Mouse (Mus musculus) adrenal gland, postnatal 14 days (tissue): ENCODE data around the gene Slco3a1. TPM values are rescaled to one million over a fixed set of nuclear protein-coding genes. Genes with fewer than 3 reads are reported as not detected.

Experiments
- DNase-seq: peaks from one replicate; pipeline ENCODE4 v3.0.0; 2021; ENCODE audit warnings: mixed read lengths
- total RNA-seq: library from RNA; stranded (reverse); gene quantifications from 2 replicates; pipeline ENCODE4 v1.2.3, GENCODE M21; 2021

Slco3a1 gene
- total RNA-seq, 1 experiment from 2014 or later = 20.8 TPM

DNA sequence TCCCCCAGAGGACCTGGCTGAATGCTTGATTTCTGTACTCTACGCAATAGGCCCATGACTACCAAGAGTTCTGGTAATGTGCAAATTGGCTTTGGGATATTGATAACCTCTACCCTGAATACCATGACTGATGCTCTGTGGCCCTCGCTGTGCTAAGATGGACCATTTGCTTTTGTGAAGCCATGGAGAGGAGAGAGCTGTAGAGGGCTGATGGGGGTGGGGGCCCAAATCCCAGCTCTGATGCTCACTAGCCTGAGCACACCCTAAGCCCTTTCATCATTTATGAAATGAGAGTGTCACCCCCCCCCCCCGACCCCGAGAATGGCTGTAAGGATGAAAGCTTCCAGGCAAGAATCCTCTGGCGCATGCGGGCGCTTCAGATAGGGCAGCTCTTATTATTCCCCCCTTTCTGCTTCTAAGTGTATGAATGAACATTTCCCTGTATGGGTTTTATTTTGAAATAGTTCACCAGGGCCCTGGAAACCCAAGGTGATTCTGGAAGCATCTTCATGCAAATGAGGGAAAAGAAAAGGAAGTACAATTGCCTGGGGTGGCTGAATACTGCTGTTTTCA, 206.2 kb downstream of the Slco3a1 start:
- DNase-seq = no peak

DNA sequence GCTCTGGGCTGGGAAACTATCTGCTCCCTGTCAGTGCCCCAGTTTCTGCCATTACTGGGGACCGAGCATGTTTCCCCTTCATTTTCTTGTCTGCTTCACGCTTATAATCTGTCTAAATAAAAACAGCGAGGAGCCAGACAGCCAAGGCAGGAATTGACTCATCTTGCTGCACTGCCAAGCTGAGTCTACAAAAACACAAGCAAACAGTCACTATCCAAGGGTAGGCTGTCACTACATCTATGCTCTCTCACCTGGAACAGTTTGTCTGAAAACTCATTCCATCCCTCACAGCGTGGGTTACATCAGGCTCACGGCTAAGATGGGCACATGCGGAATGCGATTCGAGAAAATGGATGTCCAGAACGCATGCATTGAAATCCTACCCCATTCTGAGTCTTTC, 207.6 kb downstream of the Slco3a1 start:
- DNase-seq = no peak

DNA sequence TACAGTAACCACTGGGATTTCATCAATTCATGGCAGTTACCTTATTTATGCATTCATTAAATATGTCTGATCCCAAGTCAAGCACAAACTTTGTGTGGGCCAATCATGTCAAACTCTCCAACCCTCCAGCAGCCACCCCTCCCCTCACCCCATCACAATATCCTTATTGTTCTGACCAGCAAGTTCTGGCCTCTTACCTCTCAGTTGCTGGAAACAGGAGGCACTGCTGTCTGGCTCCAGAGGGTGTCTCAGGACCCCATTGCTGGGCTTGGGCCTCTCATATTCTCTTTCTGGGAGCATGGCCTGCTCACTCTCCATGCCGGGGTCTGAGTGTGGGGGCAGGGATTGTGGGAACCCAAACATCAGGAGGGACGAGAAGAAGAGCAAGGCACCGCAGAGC, 208.1 kb downstream of the Slco3a1 start:
- DNase-seq = no peak

DNA sequence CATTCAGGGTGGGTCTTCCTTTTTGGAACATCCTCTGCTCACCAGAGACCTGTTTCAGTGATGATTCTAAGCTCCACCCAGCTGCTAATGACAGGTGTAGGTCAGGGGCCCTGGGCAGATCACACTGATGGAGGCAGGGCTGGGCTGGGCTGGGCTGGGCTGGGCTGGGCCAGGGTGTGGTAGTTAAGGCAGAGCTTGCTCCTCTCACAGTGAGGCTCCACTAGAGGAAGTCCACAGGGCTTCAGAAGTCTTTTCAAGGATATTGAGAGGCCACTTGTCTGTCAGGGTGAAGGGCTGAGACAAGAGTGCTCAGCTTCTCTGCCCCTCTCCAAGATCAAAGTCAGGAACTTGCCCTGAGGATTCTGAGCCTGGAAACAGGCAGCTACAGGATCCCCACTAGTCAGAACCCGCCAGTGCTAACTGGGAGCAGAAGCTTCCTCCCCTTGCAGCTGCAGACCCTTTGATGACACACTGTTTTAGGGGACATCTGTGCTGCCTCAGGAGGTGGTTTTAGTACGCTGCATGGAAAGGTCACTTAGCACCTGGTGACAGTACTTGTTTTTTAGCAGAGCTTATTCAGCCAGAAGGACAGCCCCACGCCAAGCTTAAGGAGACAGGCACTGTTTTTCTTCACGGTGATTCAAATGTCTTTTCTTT, 213.3 kb downstream of the Slco3a1 start:
- no peak for DNase-seq

DNA sequence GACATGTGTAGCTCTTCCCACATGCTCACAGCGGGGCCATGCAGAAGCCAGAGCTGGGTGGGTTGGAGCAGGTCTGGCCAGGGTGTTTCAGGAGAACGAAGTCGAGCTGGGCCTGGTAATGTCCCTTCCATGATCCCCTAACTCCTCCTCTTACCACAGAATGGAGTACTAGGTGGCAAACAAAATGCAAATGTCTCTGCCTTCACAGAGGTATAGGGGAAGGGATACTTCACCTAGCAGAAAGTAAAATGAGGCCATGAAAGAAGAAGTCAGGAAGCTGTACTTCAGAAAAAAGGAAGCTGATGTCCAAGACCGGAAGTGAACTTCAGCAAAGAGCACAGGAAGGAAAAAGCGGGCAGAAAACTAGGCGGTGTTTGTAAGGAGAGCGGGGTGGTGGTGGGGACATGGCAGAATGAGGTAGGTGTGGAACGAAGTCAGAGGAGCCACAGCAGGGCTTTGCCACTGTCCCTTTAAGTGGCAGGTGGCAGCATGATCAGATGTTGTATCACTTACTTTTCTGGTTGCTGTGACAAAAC, 214.1 kb downstream of the Slco3a1 start:
- DNase-seq = no peak

DNA sequence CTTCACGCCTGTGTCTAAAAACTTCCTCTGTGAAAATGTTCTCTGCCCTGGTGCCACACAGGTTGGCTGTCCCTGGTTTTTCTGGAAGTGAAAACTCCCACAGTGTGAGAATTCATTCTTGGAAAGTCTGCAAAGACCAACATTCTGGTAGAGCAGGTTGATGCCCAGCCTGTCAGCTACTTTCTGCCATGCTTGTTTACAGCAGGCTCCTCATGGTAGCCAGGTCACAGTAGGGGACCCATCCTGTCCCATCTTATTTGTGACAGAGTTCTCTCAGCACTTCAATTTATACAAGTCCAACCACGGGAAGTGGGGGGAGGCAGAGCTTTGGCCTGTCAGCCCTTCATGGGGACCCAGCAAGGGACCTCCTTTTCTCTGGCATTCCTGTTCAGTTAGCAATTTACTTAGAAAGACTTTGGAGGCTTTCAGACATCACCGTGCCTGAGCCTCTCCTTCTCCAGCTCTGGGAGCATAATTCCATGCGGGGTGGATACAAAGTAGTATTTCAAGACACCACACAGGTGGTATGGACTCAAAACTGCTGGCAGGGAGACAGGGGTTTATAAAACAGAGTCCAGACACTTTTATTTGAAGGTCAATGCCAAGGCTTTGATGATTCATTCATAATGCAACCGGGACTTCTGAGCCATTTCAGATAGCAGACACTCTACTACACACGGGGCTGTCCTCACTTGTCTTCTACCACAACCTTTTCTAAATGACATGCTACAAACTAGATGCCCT, 216.7 kb downstream of the Slco3a1 start:
- no peak for DNase-seq

DNA sequence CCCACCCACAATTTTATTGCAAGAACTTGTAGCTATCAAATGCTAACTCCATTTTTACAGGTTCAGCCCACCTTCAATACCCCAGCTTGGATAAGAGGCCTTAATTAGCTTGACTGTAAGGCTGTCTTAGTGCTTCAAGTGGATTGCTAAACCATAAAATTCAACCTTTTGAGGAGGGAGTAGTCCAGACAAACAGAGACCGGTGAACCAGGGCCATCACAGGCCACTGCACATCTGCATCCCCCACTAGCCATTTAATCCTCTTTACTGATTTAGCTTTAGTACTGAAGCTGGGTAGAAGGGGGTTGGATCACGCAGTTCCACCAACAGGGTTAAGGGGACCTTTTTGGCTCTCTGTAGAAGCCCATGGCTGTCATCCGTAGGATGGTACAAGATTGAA, 222.3 kb downstream of the Slco3a1 start:
- DNase-seq = no peak

DNA sequence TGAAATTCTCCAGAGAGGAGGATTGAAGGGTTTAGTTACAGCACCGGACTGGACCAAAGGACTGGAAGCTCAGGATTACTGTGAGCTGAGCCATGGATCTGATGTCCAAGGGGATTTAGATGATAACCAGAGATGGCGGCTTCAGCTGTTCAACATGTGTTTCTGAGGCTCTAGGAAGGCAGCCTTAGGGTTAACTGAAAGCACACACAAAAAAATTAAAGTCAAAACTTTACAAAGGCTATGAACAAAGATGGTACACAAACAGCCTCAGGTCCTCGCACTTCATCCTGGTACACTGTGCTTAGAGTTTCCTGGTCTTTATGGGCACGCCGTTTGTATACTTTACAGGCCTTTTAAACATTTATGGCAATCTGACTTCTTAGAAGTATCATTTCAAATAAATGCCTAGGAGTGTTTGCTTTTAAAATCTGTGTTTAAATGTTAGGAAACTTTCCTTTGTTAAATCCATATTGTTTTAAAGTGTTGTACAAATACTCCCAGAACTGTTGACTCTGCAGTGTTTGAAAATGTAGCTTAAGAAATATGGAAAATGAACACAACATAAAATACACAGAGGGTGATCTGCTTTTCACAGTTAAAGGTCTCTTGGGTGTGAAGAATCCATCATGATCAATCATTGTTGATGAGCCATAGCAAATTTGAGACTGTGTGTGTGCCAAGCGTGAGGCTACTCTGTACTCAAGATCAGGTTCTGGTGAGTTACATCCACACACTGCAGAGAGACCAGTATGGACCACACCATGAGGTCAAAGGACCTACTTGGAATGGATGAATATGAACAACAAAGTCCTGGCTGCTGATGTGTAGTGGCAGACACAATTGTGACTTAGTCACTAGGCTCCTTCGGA, 223.5 kb downstream of the Slco3a1 start:
- no peak for DNase-seq

DNA sequence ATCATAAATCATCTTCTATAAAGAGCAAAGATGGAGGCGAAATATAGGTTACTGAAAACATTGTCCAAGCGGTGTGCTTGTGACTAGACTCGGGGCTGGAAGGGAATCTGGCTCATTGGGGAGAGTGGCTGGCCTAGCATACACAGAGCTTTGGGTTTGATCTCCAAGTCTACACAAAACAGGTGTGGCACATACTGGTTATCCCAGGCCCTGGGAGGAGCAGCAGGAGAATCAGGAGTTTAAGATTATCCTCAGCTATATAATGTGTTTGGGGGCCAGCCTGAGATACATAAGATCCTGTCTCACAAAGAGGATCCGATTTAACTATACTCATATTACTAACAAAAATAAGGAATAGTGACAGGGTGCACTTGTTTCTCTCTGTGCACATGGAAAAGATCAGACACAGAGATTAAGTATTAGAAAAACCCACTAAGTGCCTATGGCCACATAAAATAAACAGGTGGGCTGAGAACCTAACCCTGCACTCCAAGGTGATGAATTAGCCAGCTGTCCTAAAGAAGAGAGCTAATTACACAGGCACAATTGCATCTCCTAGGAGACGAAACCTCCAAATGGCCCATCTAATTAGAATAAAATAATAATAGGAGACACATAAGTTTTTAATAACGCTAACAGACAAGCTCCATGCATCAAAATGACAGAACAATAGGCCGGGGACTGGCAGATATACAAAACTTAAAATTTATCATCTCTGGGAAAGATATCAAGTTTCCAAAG, 224.3 kb downstream of the Slco3a1 start:
- no peak for DNase-seq

DNA sequence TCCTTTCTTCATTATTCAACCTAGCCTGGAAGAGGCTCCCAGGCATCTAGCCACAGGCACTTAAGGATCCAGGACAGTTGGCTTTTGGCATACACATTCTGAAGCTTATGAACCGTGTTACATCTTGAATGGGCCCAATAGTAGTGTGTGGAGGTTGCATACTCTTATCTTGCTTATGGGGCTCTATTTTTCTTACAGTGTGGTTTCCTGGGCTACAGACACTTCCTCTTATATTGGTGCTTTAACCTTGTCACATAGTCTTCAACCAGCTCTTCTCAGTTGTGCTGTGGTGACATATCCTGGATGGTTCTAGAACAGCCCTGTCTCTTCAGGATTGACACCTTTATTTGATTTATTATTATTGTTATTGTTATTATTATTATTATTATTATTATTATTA, 225.6 kb downstream of the Slco3a1 start:
- DNase-seq = no peak

DNA sequence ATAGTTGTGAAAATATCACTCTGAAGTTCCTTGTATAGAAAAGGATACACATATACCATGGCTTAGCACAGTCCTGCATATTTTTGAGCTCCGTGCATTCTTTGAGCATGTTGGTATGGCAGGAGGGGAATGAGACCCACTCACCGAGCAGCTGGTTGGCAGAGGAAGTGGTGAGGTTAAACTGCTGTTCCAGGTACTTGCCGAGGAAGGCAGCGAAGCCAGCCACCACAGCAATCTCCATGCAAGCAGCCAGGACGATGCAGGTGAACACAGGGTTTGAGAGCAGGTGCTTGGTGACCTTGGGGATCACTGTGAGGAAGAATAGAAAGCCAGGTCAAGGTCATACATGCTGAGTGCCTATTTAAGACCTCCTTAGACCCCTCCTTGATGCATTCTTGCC, 226.9 kb downstream of the Slco3a1 start:
- DNase-seq = no peak

DNA sequence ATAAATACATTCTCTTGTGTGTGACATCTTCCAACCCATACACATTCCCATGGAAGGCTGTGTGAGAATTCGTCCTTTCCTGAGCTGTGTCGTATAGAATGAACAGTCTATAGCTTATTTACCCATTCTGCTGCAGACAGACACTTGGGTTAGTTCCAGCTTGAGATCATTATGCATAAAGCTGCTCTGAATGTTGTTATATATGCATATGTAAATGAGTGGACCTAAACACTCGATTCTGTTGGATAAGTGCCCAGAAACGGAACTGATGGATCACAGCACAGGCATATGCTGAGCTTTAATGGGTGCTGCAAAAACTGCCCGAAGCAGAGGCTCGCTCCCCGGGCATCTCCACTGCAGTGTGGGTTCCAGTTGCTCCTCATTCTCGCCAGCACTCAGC, 229.5 kb downstream of the Slco3a1 start:
- no peak for DNase-seq

DNA sequence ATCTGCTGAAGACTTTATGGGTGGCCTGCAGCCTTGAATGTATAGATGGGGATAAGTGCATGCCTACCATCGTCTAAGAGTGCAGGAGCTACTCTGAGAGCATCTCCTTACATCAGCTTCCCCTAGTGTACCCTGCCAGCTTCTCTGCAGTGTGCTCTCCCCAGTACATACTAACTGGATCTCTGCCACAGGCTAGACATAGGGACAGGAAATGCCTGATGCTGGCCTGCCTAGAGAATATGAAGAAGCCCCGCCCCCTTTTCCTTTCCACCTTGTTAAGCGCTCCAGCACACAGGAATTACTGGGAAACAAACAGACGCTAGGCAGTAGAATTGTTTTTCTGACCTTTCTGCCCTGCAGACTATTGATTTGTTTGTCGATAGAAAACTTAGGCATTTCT, 230.9 kb downstream of the Slco3a1 start:
- peak; percentile 21 for DNase-seq

DNA sequence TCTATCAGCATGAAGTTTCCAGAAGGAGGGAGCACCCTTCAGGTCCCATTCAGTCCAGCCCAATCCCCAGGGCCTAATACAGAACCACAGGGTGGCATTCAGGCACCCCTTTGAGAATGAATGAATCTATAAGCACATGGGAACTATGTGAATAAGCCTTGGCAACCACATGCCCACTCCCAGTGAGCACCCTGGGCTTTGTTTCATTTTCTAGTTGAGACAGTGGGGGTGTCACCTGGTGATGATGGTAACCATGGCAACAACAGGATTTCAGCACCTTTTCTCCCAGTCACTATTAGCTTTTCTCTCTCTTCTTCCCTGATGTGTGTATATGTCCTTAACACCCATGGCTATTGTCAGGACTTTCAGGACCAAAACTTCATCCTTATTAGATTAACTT, 231.4 kb downstream of the Slco3a1 start:
- DNase-seq = no peak

DNA sequence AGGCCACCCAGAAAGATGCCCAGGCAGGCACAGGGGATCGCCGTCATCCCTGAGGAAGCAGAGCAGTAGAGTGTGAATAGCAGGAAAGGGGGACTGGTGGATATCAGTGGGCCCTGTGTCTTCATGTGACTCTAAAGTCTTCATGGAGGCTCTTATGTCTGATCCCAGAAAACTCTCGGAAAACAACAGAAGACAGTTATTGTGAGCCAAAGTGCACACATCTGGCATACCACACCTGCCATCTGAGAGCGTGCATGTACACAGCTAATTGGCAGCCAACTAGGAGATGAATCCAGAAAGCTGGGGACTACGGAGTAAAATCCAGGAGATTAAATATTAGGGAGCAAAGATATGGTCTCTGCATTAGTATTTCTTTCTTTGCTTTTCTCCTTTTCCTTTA, 233.9 kb downstream of the Slco3a1 start:
- no peak for DNase-seq

DNA sequence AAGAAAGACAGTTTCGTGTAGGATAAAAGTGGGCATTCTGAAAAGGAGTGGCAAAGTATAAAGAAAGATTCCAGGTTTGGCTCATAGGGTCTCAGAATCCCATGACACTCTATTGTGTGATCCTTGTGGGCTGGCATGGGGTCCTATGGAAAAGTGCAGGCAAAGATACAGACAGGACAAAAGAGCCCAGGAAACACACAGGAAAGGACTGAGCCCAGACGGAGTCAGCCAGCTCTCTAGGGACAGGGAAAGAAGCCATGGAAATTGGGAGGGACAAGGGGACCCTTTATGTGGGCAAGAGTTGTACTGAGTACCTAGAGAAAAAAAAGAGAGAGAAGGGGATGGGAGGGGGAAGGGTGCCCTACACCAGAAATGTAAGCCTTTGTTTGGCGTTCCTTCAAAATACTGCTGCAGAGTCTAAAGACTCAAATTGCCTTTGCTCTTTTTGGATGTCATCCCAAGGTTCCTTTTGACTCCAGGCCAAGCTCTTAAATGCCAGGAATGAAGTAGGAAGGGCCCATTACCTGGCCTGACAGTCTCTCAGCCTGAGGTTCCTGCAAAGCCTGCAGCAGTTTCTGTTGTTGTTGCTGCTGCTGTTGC, 238.6 kb downstream of the Slco3a1 start:
- peak; percentile 70 for DNase-seq

DNA sequence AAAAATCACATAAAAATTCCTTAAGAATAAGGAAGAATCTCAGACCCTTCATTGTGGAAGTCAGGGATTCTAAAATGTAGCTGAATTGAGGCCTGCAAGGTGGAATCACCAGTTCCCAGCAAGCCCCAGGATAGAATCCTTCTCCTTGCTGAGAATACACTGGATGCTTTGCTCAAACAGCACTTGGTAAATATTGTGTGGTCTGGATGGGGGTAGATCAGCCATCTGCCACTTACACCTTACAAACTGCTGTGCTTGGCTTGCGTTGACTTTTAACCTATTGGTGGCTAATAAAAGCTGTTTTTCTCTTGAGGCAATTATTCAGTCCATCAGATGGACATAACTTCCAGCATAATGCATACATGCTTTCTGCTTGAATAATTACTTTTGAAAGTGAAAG, 240.3 kb downstream of the Slco3a1 start:
- DNase-seq = no peak

DNA sequence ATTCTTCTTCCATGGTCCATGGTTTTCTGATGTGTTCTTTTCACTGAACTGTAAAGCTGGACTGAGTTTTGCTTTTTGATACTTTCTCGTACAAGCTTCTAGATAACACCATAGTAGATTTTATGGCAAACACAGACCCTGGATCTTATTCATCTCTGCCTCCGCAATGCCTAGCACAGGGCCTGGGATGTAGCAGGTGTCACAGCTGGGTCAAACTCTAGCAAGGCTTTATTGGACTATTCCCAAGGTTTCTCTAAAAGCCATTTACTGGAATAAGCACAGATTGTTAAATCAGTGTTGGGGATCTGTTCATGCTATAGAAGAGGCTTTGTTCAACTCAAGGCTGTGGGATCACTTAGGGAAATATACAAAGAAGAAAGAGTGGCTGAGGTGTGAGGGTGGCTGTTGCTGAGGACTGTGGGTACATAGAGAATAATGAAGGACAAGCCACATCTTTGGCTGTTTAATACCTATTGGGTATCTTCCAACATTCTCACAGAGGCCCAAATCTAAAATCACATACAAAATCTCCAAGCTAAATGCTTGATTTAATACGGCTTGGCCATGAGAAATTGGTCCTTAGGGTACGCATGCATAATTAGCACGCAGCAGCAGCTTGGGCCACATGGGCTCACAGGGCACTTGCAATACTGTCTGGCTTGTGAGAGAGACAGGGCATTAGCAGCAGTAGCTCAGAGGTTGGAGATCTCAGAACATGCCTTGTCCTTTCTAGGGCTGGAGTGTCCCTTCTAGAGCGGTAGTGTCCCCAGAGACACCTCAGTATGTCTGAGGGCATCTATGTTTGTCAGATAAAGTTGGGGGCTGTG, 241.1 kb downstream of the Slco3a1 start:
- DNase-seq = no peak

DNA sequence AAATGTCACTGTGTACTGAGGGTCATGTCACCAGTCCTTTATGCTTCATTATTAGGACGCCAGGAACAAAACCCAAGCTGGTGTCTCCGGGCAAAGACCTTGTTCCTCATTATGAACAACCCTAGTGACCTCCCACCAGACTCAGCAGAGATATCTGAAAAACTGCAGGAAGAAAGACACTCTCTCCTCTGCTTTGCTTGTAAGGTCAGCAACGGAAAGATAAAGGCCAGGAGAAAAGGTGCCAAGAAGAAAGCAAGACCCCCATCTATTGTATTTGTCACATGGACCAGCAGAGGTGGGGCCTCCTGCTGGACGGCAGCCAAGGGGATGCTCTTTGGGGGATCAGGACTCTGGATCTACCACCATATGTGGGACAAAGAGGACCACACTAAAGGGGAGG, 243.0 kb downstream of the Slco3a1 start:
- DNase-seq = no peak

DNA sequence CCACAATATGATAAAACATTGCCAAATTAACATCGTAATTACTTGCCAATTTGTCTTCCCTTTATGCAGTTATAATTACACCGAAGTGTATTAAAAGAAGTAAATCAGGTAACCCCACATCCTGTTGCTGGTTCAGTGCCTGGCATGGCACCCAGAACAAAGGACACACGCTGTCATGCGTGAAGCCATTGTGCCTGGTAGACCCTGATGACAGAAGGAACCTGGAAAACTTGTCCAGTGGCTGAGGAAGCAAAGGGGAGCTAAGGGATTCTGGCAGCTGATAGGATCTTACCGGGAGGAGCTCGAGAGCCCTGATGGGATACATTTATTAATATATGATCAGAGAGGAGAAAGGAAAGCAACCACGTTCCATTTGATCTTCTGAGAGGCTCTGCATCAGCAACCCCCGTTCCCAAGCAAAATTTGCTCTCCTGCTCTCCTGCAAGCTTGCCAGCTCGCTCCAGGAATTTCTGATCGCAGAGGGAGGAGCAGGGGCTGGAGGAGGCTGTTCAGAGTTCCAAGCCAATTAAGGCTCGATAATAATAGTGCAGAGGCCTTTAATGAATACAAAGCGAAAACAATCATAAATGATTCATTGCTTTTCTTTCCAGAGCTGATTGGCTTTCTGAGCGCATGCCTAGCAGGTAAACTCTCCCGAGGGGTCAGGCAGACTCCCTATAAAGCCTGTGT, 250.8 kb downstream of the Slco3a1 start:
- DNase-seq = no peak
